Mouse (Mus musculus) lung, postnatal 0 days (tissue): ENCODE results near the gene Shc4. TPM values are rescaled to one million over a fixed set of nuclear protein-coding genes. Genes with fewer than 3 reads are reported as not detected.

Experiments used
- ATAC-seq: fragments of 200-750 bp; cut with Nextera tagmentation; 2 replicates; pipeline ENCODE4 v1.8.0; 2017; ENCODE audit warnings: moderate library complexity
- DNase-seq: peaks from one replicate; pipeline ENCODE4 v3.0.0-alpha.2; 2016; ENCODE audit warnings: low spot score
- H3K27ac ChIP-seq: fragments of 300-500 bp; sonication (generic); 2 replicates; pipeline ENCODE4 v1.5.1; 2014; ENCODE audit warnings: antibody characterized with exemption, mild to moderate bottlenecking, low read length, mixed read lengths
- H3K27me3 ChIP-seq: fragments of 300-500 bp; sonication (generic); replicated peaks from 2 replicates; pipeline ENCODE4 v1.6.1; 2014; ENCODE audit warnings: low read length, mixed read lengths; ENCODE audit not compliant: insufficient read depth
- H3K36me3 ChIP-seq: fragments of 300-500 bp; sonication (generic); 2 replicates; pipeline ENCODE4 v1.6.1; 2014; ENCODE audit warnings: low read length, mixed read lengths; ENCODE audit not compliant: insufficient read depth
- H3K4me1 ChIP-seq: fragments of 300-500 bp; sonication (generic); 2 replicates; pipeline ENCODE4 v1.6.1; 2014; ENCODE audit warnings: antibody characterized with exemption, low read depth, low read length, mixed read lengths; ENCODE audit not compliant: insufficient read depth
- H3K4me2 ChIP-seq: fragments of 300-500 bp; sonication (generic); replicated peaks from 2 replicates; pipeline ENCODE4 v1.6.1; 2014; ENCODE audit warnings: low read depth, mild to moderate bottlenecking, low read length, moderate library complexity, mixed read lengths
- H3K4me3 ChIP-seq: fragments of 300-500 bp; sonication (generic); 2 replicates; pipeline ENCODE4 v1.5.1; 2014; ENCODE audit warnings: low read depth, low read length
- H3K9ac ChIP-seq: fragments of 300-500 bp; sonication (generic); replicated peaks from 2 replicates; pipeline ENCODE4 v1.6.1; 2014; ENCODE audit warnings: low read depth, mild to moderate bottlenecking
- H3K9me3 ChIP-seq: fragments of 300-500 bp; sonication (generic); 2 replicates; pipeline ENCODE4 v1.6.1; 2016; ENCODE audit warnings: low read length, mixed read lengths
- CTCF ChIP-seq: IDR thresholded peaks from 2 replicates; pipeline ENCODE4 v1.5.1; 2016; ENCODE audit warnings: antibody characterized with exemption, mild to moderate bottlenecking
- EP300 ChIP-seq: IDR thresholded peaks from 2 replicates; pipeline ENCODE4 v1.6.1; 2016; ENCODE audit warnings: antibody characterized with exemption, mild to moderate bottlenecking, control low read depth
- WGBS: fragments of 180-500 bp; shearing (Covaris S2); extraction: QIAGEN DNeasy Blood & Tissue Kit; methylation state at CpG from one replicate; pipeline ENCODE4 v1.1.7; 2014; 5-methylcytosine and 5-hydroxymethylcytosine counted together
- polyA plus RNA-seq: library from polyadenylated mRNA; unstranded; fragments of >200 nt; fragmentation: Nextera tagmentation; extraction: Ambion mirVana; gene quantifications from 2 replicates; pipeline ENCODE4 v1.2.1, GENCODE M21; 2015

Shc4 gene
- polyA plus RNA-seq: 0.72 and 0.74 TPM in 2 replicates

DNA sequence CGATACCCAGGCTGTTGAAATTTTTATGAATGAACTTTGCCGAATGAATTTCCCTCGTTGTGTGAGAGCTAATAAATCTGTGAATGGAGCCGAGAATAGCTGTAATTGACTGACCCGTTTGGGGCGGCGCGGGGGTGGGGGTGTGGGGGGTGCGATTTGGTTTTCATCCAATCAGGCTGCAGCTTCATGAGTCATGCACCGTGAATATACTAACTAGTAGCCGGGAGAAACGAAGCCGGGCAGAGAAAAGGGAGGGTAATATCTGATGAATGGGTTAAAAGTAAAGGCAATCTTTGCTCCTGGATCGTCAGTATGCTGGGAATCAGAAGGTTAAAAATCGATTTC is at the start of gene Shc4:
Gene Shc4 (minus strand): TSS at position 63 of the 345 bp plus-strand sequence.
- H3K4me1 ChIP-seq: peaks cover 18% of the 10 kb centered on the region; the same call in 1 of the 2 replicates
- H3K36me3 ChIP-seq: no peaks in the 10 kb centered on the region
- peak; percentile 72 for ATAC-seq
- no peak within 1 kb of the TSS for H3K27ac ChIP-seq
- peak; percentile 42 for DNase-seq
- no peak for TF ChIP-seq CTCF
- no peaks in the 10 kb centered on the region for H3K9me3 ChIP-seq
- peaks cover 16% of the 10 kb centered on the region for H3K27me3 ChIP-seq
- H3K4me3 ChIP-seq: peak within 1 kb of the TSS; percentile 41
- under 1% methylated on average over 15 of the region's 15 CpGs for WGBS
- H3K4me2 ChIP-seq: peak within 1 kb of the TSS; percentile 96
- H3K9ac ChIP-seq: peak within 1 kb of the TSS; percentile 16

DNA sequence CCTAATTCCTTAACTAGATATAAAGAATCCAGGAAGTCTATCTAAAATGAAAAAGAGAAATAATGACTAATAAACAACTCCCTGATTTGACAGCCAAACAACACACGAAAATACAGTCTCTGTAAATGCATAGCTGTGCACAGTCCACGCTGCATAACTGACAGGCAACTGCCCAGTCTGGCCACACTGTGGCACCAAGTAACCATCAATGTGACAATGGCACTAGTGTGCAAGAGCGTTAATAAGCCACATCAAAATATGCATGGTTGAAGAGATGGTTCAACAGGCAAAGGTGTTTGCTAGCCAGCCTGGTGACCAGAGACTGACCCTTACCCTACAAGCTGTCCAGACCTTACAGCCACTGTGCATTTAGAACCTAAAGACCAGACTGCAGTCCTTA is 41.1 kb upstream of the Shc4 start:
- DNase-seq: peak; percentile 41
- peak; percentile 77 for TF ChIP-seq CTCF
- TF ChIP-seq EP300: no peak
- peaks cover 10% of the 10 kb centered on the region; the same call in 1 of the 2 replicates for H3K36me3 ChIP-seq
- H3K27me3 ChIP-seq: no peaks in the 10 kb centered on the region
- H3K27ac ChIP-seq: no peak overlapping the region
- no peak overlapping the region for H3K4me3 ChIP-seq
- H3K4me1 ChIP-seq: no peaks in the 10 kb centered on the region
- H3K9ac ChIP-seq: no peak overlapping the region
- peak; percentile 74 for ATAC-seq
- H3K4me2 ChIP-seq: no peak overlapping the region
- no peaks in the 10 kb centered on the region for H3K9me3 ChIP-seq
- whole genome bisulfite sequencing: 74% methylated on average over 3 of the region's 3 CpGs

DNA sequence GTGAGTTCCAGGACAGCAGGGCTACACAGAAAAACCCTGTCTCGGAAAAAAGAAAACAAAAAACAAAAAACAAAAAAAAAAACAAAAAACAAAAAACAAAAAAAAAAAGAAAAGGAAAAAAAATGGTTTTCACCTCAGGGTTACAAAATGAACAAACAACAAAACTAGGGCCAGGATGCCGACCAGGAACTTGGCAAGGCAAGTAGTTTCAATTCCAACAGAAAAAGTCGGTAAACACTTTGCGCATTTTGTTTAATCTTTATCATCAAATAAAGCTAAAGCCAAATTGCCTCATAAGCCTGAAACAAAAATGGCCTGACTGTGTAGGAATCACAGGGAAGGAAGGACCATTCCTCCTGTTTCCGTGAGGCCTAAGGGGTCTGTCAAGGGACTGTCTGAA is 40.6 kb upstream of the Shc4 start:
- H3K36me3 ChIP-seq: peaks cover 15% of the 10 kb centered on the region
- H3K27me3 ChIP-seq: no peaks in the 10 kb centered on the region
- 67% methylated on average over 5 of the region's 5 CpGs for WGBS
- no peak overlapping the region for H3K4me2 ChIP-seq
- no peaks in the 10 kb centered on the region for H3K4me1 ChIP-seq
- no peak overlapping the region for H3K4me3 ChIP-seq
- no peak overlapping the region for H3K9ac ChIP-seq
- no peaks in the 10 kb centered on the region for H3K9me3 ChIP-seq
- ATAC-seq (no peak), DNase-seq (peak; percentile 21)
- H3K27ac ChIP-seq: no peak overlapping the region
- TF ChIP-seq CTCF (no peak), EP300 (no peak)

DNA sequence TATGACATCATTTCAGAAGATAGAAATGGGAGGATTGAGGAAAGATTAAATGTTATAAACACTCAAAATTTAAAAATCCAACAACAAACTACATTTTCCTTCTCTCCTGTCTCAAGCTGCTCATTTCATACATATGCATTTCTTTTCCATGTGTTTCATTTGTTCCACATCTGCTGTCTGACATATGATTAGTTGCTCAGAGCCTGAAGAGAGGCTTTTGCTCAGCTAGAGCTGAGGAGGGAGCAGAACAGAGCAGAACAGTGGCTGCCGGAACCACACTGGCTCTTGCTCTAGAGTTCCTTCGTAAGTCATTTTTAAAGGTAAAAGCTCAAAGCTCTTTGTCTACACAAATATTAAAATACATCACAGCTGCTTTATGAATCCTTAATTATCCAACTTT is 25.4 kb upstream of the Shc4 start:
- H3K9ac ChIP-seq: no peak overlapping the region
- no peaks in the 10 kb centered on the region for H3K9me3 ChIP-seq
- no peak overlapping the region for H3K4me3 ChIP-seq
- ATAC-seq: no peak
- H3K27ac ChIP-seq: no peak overlapping the region
- H3K27me3 ChIP-seq: no peaks in the 10 kb centered on the region
- H3K4me1 ChIP-seq: no peaks in the 10 kb centered on the region
- no peak overlapping the region for H3K4me2 ChIP-seq
- no peak for DNase-seq
- TF ChIP-seq EP300 (no peak), CTCF (no peak)
- H3K36me3 ChIP-seq: peaks cover 67% of the 10 kb centered on the region
- WGBS: 94% methylated on average over 2 of the region's 2 CpGs

DNA sequence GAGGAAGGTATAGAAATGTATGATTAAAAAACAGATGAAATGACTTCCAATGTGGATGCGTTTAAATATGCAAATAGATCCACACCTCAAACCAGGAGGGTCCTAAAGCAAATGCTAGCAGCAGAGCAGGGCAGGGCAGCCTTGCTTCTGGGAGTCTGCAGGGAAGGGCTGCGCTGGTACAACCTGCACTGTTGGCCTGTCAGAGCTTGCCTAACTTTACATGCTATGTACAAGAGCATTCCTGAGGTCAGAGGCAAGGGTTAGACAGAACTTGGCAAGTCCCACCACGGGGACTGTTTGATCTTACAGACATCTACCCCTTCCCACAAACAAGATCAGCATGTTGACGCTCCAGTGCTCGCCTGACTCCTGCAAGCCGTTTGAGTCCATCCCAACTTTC is 15.4 kb upstream of the Shc4 start:
- 69% methylated on average over 6 of the region's 6 CpGs for WGBS
- Histone ChIP-seq H3K9me3 (no peaks in the 10 kb centered on the region), H3K27ac (no peak overlapping the region), H3K27me3 (no peaks in the 10 kb centered on the region), H3K4me1 (no peaks in the 10 kb centered on the region), H3K4me3 (no peak overlapping the region), H3K9ac (no peak overlapping the region), H3K4me2 (no peak overlapping the region), H3K36me3 (peaks cover 31% of the 10 kb centered on the region)
- no peak for DNase-seq
- ATAC-seq: no peak; the same call in 1 of the 2 replicates
- TF ChIP-seq EP300 (no peak), CTCF (no peak)

DNA sequence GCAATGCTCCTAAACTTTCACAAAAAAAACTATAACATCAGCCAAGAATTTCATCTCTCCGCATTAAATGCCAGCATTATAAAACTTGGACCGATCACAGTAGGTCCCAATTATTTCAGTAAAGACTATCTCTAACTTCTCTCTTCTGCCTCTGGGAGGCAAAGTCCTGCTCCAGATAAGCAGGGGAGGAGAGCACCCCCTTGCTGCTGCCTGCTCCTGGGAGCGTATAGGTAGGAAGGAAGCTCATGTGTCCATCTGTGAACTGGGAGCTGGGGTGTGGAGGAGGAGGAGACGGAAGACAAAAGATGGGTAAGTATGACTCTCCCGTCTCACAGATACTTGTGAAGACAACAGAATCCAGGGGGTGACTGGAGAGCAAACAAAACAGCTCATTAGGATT is 14.8 kb upstream of the Shc4 start:
- Histone ChIP-seq H3K9me3 (no peaks in the 10 kb centered on the region), H3K4me2 (no peak overlapping the region), H3K36me3 (peaks cover 27% of the 10 kb centered on the region), H3K4me3 (no peak overlapping the region), H3K4me1 (no peaks in the 10 kb centered on the region), H3K9ac (no peak overlapping the region), H3K27ac (no peak overlapping the region), H3K27me3 (no peaks in the 10 kb centered on the region)
- TF ChIP-seq CTCF (peak; percentile 43), EP300 (no peak)
- no peak for DNase-seq
- no peak for ATAC-seq
- WGBS: 64% methylated on average over 5 of the region's 5 CpGs

DNA sequence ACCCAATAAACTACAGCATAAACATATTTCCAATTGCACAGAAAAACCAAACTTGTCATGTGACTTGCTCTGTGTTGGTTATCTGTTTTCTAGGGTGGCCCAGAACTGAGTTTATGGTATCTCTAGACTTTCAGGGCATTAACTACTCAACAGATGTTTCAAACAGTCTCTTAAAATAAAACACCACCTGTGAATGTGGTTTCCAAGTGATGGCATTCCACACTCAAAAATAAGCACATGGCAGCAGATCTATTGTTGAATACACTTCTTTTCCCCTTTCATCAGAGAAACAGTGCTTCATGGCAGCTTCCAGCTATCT is 12.0 kb upstream of the Shc4 start:
- ATAC-seq (no peak), DNase-seq (no peak)
- no peak overlapping the region for H3K9ac ChIP-seq
- H3K4me1 ChIP-seq: peaks cover 8% of the 10 kb centered on the region
- H3K9me3 ChIP-seq: no peaks in the 10 kb centered on the region
- H3K27me3 ChIP-seq: no peaks in the 10 kb centered on the region
- TF ChIP-seq EP300: no peak
- no peak for TF ChIP-seq CTCF
- peaks cover 18% of the 10 kb centered on the region; the same call in 1 of the 2 replicates for H3K36me3 ChIP-seq
- no peak overlapping the region for H3K4me3 ChIP-seq
- H3K27ac ChIP-seq: no peak overlapping the region
- no peak overlapping the region for H3K4me2 ChIP-seq
